Mouse (Mus musculus) cerebellum, adult 18-20 months (tissue): ENCODE results near the gene Fcgbp.
"Not testable (repeated sequence)": the region's sequence is repeated elsewhere in the genome, so short reads cannot be mapped to it uniquely, and the experiment has no call there.

Experiments
- DNase-seq, 2 experiments: peaks; one replicate each; pipeline ENCODE4 v3.0.0; 2021

Gene Fcgbp

DNA sequence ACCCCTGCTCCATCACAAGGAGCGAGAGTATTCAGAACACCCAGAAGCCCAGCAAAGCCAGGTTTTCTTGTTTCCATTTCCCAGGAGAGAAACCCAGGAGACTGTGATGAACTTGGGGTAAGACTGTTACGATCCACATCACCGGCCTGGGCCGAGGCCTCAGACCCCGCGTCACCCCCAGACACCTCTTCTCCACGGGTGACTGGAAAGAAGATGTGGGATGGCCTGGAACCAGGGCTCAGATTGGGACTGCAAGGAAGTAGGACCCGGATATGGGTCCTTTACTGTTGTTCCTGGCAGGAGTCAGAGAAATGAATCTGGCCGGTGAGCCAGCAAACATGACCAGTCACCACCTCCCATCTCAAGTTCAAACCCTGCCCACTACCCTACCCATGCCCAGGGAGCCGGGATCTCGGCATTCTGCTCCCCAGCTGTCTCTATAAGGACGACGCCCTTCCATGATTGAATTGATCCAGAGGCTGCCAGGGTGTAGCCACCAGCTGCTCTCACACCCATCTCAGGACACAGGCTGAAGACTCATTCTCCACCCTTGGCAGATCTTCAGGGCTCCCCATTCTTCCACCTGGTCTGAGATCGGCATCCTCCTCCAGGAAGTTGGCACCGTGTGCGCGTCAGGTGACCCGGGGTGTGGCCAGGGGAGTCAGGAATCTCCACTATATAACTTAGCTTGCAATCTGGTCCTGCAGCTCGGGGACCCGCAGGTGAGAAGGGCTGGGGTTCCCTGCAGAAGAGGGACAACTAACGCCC lies at the start of gene Fcgbp:
Gene Fcgbp (plus strand): TSS at position 706 of the 768 bp plus-strand sequence.
- no peak for DNase-seq

DNA sequence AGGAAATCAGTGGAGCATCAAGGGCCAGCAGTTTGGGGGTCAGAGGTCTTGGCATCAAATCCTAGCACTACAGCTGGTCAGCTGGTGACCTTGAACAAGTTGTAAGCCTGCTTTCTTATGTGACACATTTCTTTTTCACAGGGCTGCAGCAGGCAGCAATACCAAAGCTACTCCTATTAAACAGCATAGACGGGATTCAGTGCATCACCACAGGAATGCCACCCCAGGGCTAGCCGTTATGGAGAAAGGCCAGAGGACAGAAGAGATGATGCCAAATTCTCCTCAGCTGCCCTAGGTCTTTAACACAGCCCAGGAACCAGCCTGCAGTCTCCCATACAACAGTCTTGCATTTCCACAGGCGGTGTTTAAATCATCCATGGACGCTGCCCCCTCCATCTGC lies 26.5 kb upstream of the Fcgbp start:
- DNase-seq = no peak

GRCm38 (mm10) chr7:28049476-28050409 lies 21.3 kb upstream of the Fcgbp start, which contains the start of gene Psmc4:
Gene Psmc4 (minus strand): TSS chr7:28050101.
- DNase-seq = peak; percentile 98 to 99

GRCm38 (mm10) chr7:28050584-28050983 lies 20.5 kb upstream of the Fcgbp start:
- DNase-seq = peak; percentile 31 to 35

- no peak for DNase-seq
Measured at GRCm38 (mm10) chr7:28053046-28053930, 17.7 kb upstream of the Fcgbp start.

GRCm38 (mm10) chr7:28059972-28060371 lies 11.1 kb upstream of the Fcgbp start:
- no peak for DNase-seq

GRCm38 (mm10) chr7:28068661-28069060 lies 2.4 kb upstream of the Fcgbp start:
- DNase-seq = no peak

GRCm38 (mm10) chr7:28069546-28070172 lies 1.4 kb upstream of the Fcgbp start:
- DNase-seq = no peak

GRCm38 (mm10) chr7:28084215-28084614 lies 13.2 kb downstream of the Fcgbp start:
- no peak for DNase-seq

DNA sequence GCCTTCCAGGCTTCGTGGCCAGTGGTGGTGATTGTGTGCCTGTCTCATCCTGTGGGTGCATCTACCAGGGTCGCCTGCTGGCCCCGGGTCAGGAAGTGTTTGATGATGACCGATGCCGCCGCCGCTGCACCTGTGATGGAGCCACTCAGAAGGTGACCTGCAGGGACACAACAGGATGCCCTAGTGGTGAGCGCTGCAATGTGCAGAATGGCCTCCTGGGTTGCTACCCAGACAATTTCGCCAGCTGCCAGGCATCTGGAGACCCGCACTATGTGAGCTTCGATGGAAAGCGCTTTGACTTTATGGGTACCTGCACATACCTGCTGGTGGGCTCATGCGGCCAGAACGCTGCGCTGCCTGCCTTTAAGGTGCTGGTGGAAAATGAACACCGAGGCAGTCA lies 15.2 kb downstream of the Fcgbp start:
- DNase-seq = no peak

GRCm38 (mm10) chr7:28093541-28093940 lies 22.5 kb downstream of the Fcgbp start:
- DNase-seq = no peak

DNA sequence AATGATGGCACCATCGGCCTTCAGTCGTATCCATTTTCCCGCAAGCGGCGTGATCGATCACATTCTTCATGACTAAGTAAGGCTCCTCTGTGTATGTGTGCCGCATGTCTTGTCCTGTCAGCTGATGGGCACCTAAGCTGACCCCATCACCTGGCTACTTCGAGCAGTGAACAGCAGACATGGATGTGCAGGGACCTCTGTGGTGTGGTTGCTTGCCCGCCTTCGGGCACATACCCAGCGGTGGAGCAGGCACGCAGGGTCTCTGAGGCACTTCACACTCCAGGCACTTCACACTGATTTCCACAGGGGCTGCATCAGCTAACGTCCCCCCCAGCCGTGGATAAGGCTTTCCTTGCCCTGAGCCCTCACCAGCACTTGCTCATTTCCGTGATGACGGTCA lies 28.1 kb downstream of the Fcgbp start:
- no peak for DNase-seq

DNA sequence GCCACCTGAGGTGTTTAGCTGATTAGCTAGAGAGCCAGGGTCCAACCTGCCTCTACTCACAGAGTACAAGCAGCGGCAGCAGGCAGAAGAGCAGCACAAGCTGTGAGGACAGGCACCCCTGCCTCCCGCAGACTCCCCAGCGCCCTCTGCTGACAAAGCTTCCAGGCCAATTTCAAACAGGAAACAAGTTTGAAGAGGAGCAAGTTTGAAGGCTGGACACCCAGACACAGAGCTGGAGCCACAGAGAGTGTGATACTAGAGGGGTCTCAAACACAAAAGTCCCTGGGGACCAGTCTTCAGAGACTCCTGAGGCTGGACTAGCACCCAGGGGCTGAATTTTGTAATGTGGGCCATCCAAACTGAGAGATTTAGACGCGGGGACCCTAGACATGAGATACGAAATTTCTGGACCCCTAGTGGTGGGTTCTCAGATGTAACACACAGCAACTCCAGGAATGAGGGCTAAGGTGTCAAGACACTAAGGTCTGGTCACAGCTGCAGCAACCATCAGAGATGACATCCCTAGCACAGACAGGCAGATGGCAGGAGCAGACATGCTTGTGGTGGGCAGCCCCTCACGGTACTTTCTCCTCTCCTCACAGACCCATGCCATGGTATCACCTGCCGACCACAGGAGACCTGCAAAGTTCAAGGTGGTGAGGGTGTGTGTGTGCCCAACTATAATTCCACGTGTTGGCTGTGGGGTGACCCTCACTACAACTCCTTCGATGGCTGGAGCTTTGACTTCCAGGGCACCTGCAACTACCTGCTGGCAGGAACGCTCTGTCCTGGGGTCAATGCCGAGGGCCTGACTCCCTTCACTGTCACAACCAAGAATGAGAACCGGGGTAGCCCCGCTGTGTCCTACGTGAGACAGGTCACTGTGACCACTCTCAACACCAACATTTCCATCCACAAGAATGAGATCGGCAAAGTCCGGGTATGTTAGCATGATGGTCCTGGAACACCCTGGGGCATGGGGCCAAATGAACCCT lies 29.9 kb downstream of the Fcgbp start:
- DNase-seq = no peak

- DNase-seq = not testable (repeated sequence)
Measured at GRCm38 (mm10) chr7:28102936-28103335, 31.9 kb downstream of the Fcgbp start.

DNA sequence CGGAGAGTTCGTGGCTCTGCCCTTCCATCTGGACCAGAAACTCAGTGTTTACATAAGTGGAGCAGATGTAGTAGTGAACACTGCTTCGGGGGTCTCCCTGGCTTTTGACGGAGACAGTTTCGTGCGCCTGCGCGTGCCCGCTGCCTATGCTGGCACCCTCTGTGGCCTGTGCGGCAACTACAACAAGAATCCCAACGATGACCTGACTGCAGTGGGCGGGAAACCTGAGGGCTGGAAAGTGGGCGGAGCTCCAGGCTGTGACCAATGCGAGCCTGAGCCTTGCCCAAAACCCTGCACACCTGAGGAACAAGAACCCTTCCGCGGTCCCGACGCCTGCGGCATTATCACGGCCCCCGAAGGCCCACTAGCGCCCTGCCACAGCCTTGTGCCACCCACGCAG lies 33.6 kb downstream of the Fcgbp start:
- DNase-seq = peak in 1 of 2 experiments; percentile 7

GRCm38 (mm10) chr7:28106241-28106640 lies 35.2 kb downstream of the Fcgbp start:
- no peak for DNase-seq

DNA sequence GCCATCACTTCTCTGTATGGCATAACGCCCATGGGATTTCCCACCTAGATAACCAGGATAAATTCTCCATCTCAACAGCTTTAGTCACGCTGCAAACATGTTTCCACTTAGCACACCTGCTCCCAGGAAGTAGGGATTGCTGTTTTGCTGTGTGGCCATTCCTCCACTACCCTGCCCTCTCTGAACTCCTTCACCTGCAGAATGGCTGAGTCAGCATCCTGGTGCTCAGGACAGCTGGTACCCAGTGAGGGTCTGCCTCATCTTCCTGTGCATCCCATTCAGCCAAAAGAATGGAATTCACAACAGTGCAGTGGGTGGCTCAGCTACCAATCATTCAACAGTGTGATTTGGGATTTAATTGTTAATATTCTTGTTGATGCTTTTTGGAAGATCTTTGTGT lies 43.6 kb downstream of the Fcgbp start:
- DNase-seq = no peak

GRCm38 (mm10) chr7:28129166-28129565 lies 58.1 kb downstream of the Fcgbp start, which contains the start of gene 9530053A07Rik:
Gene 9530053A07Rik (plus strand): TSS chr7:28129466.
- DNase-seq = no peak

- peak; percentile 39 to 55 for DNase-seq
Measured at GRCm38 (mm10) chr7:28137613-28138012, 66.6 kb downstream of the Fcgbp start.

- DNase-seq = peak; percentile 61 to 71
Measured at GRCm38 (mm10) chr7:28148263-28148662, 77.2 kb downstream of the Fcgbp start.

DNA sequence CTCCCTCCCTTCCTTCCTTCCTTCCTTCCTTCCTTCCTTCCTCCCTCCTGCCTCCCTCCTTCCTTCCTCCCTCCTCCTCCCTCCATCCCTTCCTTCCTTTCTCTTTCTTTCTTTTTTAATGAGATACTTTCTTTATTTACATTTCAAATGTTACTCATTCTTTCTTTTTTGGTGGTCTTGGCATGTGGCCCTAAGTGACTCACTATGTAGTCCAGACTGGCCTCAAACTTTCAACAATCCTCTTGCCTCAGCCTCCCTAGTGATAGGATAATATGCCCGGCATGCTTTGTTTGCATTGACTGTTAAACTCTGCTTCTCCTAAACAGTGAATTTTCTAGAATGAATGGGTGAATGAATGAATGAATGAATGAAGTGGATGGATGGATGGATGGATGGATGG lies 78.8 kb downstream of the Fcgbp start:
- no peak for DNase-seq
